ENCODE assay signal across 9 mouse cellular contexts in genomic region chr1:156613855-156614530, GRCm38 (mm10). TPM values are rescaled to one million over a fixed set of nuclear protein-coding genes. Genes with fewer than 3 reads are reported as not detected.
DNase-seq lines count a peak whose midpoint lies in the region; ATAC-seq and TF ChIP-seq lines count a peak whose summit lies in the region.
"Had no signal": no experiment of that assay in that cellular context is flagged by ENCODE, and none has a peak within 500 bp of the region (broad histone marks: within the 10 kb centered on the region; RNA-seq: fewer than 3 reads in every experiment).

No protein-coding gene starts in this region.

- H3K4me3 ChIP-seq in embryonic facial prominence, embryonic 13.5 days: no peak overlapping the region
- no peak overlapping the region for H3K4me3 ChIP-seq in hindbrain, embryonic 12.5 days
- no peak overlapping the region for H3K4me3 ChIP-seq in myocyte
- H3K4me3 ChIP-seq: erythroblast, embryonic 14.5 days had no signal

- WGBS in embryonic facial prominence, embryonic 13.5 days: 14% methylated on average over 9 of the region's 9 CpGs
- 8% methylated on average over 9 of the region's 9 CpGs for WGBS in hindbrain, embryonic 12.5 days

- H3K4me1 ChIP-seq in embryonic facial prominence, embryonic 13.5 days: peaks cover 31% of the 10 kb centered on the region
- H3K4me1 ChIP-seq in hindbrain, embryonic 12.5 days: peaks cover 23% of the 10 kb centered on the region

- H3K9ac ChIP-seq in embryonic facial prominence, embryonic 13.5 days: no peak overlapping the region
- H3K9ac ChIP-seq in hindbrain, embryonic 12.5 days: 0 out of 2 replicates have a peak overlapping the region, but pooled peaks have one; percentile 4

- peaks cover 65% of the 10 kb centered on the region for H3K79me2 ChIP-seq in myocyte (ENCODE audit: control insufficient read depth, insufficient read depth)

- H3K27me3 ChIP-seq in embryonic facial prominence, embryonic 13.5 days: no peaks in the 10 kb centered on the region
- H3K27me3 ChIP-seq in hindbrain, embryonic 12.5 days: no peaks in the 10 kb centered on the region
- H3K27me3 ChIP-seq in myocyte (ENCODE audit: control insufficient read depth, insufficient read depth, insufficient read length): no peaks in the 10 kb centered on the region

- no peaks in the 10 kb centered on the region for H3K9me3 ChIP-seq in embryonic facial prominence, embryonic 13.5 days
- no peaks in the 10 kb centered on the region for H3K9me3 ChIP-seq in hindbrain, embryonic 12.5 days (replicated peaks)

- no peak for TF ChIP-seq POLR2A in myocyte (IDR thresholded peaks at IDR 0.05; ENCODE audit: insufficient read length, low read depth)

- peak overlapping the region; percentile 27 for H3K4me2 ChIP-seq in embryonic facial prominence, embryonic 13.5 days
- H3K4me2 ChIP-seq in hindbrain, embryonic 12.5 days (replicated peaks): peak overlapping the region; percentile 30
- H3K4me2 ChIP-seq in myocyte (ENCODE audit: low read depth): peak overlapping the region; percentile 94

- no peak for ATAC-seq in embryonic facial prominence, embryonic 13.5 days (ENCODE audit: insufficient number of reproducible peaks, insufficient read depth, low FRiP score, low TSS enrichment, low read depth)
- ATAC-seq in hindbrain, embryonic 12.5 days (ENCODE audit: low FRiP score): peak; percentile 70

- H3K27ac ChIP-seq in embryonic facial prominence, embryonic 13.5 days: peak overlapping the region; percentile 70
- peak overlapping the region; percentile 84 for H3K27ac ChIP-seq in hindbrain, embryonic 12.5 days

- DNase-seq in 416B (ENCODE audit: low read depth) (peak; percentile 57), R1 (ENCODE audit: low read depth, low spot score) (peak; percentile 69)
- peak; percentile 66 to 73 for DNase-seq in left cerebral cortex, adult 9 months (ENCODE audit: low spot score in 2 of 2)
- DNase-seq in ovary, postnatal 10 days (ENCODE audit: low spot score): no peak
- DNase-seq in spleen, postnatal 36 days (ENCODE audit: low spot score in 2 of 2): no peak

- no peak overlapping the region for H3ac ChIP-seq in myocyte (ENCODE audit: control insufficient read depth, insufficient read length)

- no peaks in the 10 kb centered on the region for H3K36me3 ChIP-seq in embryonic facial prominence, embryonic 13.5 days
- H3K36me3 ChIP-seq in hindbrain, embryonic 12.5 days: no peaks in the 10 kb centered on the region
- no peaks in the 10 kb centered on the region for H3K36me3 ChIP-seq in myocyte (ENCODE audit: control insufficient read depth, insufficient read depth)

TF ChIP-seq in myocyte, 11 proteins besides CTCF, POLR2A, EP300 and RAD21:
- TF ChIP-seq REST (IDR thresholded peaks at IDR 0.05; ENCODE audit: insufficient read depth, insufficient read length) (no peak), MAX (IDR thresholded peaks at IDR 0.05; ENCODE audit: low read depth) (no peak), TCF3 (IDR thresholded peaks at IDR 0.05; ENCODE audit: insufficient read length, low read depth) (no peak), POLR2AphosphoS2 (IDR thresholded peaks at IDR 0.05; ENCODE audit: insufficient read length, low read depth) (no peak), MYOD1 (IDR thresholded peaks at IDR 0.05; ENCODE audit: control insufficient read depth in 1 of 3, insufficient read length in 2 of 3, low read depth in 2 of 3) (no peak), TCF12 (IDR thresholded peaks at IDR 0.05; ENCODE audit: insufficient read depth, poor library complexity, severe bottlenecking) (no peak)

RNA-seq across cellular contexts. Expression of gene Abl2, which starts 55.4 kb away (rescaled TPM):
- polyA plus RNA-seq in embryonic facial prominence, embryonic 13.5 days (2015; fragmentation: Nextera tagmentation; extraction: Ambion mirVana): 5.2 and 5.9 TPM in 2 replicates
- polyA plus RNA-seq in hindbrain, embryonic 12.5 days (2016; fragmentation: Nextera tagmentation; extraction: Ambion mirVana): 6.6 and 7.5 TPM in 2 replicates
- 17.9 TPM for polyA plus RNA-seq in myocyte (2012; fragmentation: generic; extraction: Trizol)

Comparison
In these comparisons a context has a peak if more than half of its experiments do, and no peak if none do; other contexts are left out.
1. DNase-seq: peak in 416B (single experiment), R1 (single experiment) and left cerebral cortex, adult 9 months (2 of 2); none in ovary, postnatal 10 days (single experiment) and spleen, postnatal 36 days (0 of 2).
2. H3K4me2 ChIP-seq: peak in every context shown above with its lines; median percentile 94 in myocyte; 30 in hindbrain, embryonic 12.5 days; 27 in embryonic facial prominence, embryonic 13.5 days.